Mouse (Mus musculus): ENCODE measurements around the gene Add1. TPM values are rescaled to one million over a fixed set of nuclear protein-coding genes. Genes with fewer than 3 reads are reported as not detected.

Gene Add1
- total and polyA plus RNA-seq, 2 experiments from 2014 or later = 166 to 301 TPM

DNA sequence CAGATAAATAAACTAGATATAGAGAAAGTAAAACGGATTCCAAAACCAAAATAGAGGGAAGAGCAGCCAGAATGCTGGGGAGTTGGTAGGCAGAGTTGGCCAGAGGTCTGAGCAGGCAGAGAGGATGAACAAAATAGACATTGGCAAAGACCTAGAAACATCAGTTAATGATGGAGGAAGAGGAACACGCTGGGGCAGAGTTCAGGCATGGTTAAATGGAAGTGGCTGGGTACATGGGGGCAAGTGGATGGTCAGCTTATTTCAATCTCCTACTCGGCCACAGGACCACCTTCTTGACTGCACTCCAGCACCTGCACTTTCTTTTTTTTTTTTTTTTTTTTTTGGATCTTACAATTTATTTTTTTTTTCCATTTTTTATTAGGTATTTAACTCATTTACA lies 68.5 kb downstream of the Add1 start:
- 94% methylated on average over 3 of the region's 3 CpGs for WGBS
- TF ChIP-seq CTCF (IDR thresholded peaks at IDR 0.05) = no peak
- no peaks in the 10 kb centered on the region for H3K9me3 ChIP-seq (ENCODE audit: low read length)
- no peak overlapping the region for H3K27ac ChIP-seq (ENCODE audit: low read depth, low read length)
- no peak overlapping the region for H3K9ac ChIP-seq (replicated peaks; ENCODE audit: low read length, poor library complexity, severe bottlenecking)
- ATAC-seq (ENCODE audit: low FRiP score) (no peak), DNase-seq (ENCODE audit: low spot score) (no peak)
- H3K27me3 ChIP-seq (ENCODE audit: insufficient read depth, low read length) = no peaks in the 10 kb centered on the region
- H3K4me1 ChIP-seq (ENCODE audit: insufficient read depth, low read length) = no peaks in the 10 kb centered on the region
- H3K4me3 ChIP-seq (ENCODE audit: low read depth, low read length) = no peak overlapping the region
- H3K4me2 ChIP-seq (ENCODE audit: low read depth, low read length, poor library complexity, severe bottlenecking) = no peak overlapping the region
- H3K36me3 ChIP-seq (ENCODE audit: insufficient read depth, low read length) = peaks cover 73% of the 10 kb centered on the region

DNA sequence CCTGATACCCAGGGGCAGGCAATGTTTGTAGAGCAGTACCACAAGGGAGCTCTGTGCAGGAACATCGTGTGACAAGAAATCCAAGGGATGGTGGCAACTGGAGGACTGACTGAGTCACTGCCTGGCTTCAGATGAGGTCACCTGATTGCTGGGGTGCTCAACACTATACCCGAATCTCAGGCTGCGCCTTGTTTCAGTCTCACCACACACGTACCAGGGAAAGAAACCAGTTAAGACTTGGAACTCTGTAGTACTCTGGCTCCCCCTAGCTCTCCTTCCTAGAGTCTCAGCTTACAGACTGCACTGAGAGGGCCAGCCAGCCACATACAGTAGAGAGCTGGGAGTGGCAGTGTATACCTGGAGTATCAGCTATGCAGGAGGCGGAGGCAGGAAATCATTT lies 69.5 kb downstream of the Add1 start:
- no peaks in the 10 kb centered on the region for H3K9me3 ChIP-seq (ENCODE audit: low read length)
- ATAC-seq (ENCODE audit: low FRiP score) = peak; percentile 74; the same call in 1 of the 2 replicates
- 71% methylated on average over 5 of the region's 5 CpGs for WGBS
- peak; percentile 73 for DNase-seq (ENCODE audit: low spot score)
- no peak overlapping the region for H3K27ac ChIP-seq (ENCODE audit: low read depth, low read length)
- no peaks in the 10 kb centered on the region for H3K27me3 ChIP-seq (ENCODE audit: insufficient read depth, low read length)
- H3K4me1 ChIP-seq (ENCODE audit: insufficient read depth, low read length) = no peaks in the 10 kb centered on the region
- no peak overlapping the region for H3K4me3 ChIP-seq (ENCODE audit: low read depth, low read length)
- H3K9ac ChIP-seq (replicated peaks; ENCODE audit: low read length, poor library complexity, severe bottlenecking) = no peak overlapping the region
- TF ChIP-seq CTCF (IDR thresholded peaks at IDR 0.05) = peak; percentile 71
- peaks cover 79% of the 10 kb centered on the region for H3K36me3 ChIP-seq (ENCODE audit: insufficient read depth, low read length)
- H3K4me2 ChIP-seq (ENCODE audit: low read depth, low read length, poor library complexity, severe bottlenecking) = no peak overlapping the region

- 47% methylated on average over 4 of the region's 4 CpGs for WGBS
- ATAC-seq (ENCODE audit: low FRiP score) = no peak
- peak; percentile 79 for TF ChIP-seq CTCF (IDR thresholded peaks at IDR 0.05)
Measured at GRCm38 (mm10) chr5:34647581-34647980, 74.1 kb downstream of the Add1 start.

GRCm38 (mm10) chr5:34652961-34653360 lies 79.5 kb downstream of the Add1 start:
- ATAC-seq (ENCODE audit: low FRiP score) (no peak), DNase-seq (ENCODE audit: low spot score) (no peak)
- 96% methylated on average over 5 of the region's 5 CpGs for WGBS
- H3K27me3 ChIP-seq (ENCODE audit: insufficient read depth, low read length) = no peaks in the 10 kb centered on the region
- no peak overlapping the region for H3K9ac ChIP-seq (replicated peaks; ENCODE audit: low read length, poor library complexity, severe bottlenecking)
- no peak overlapping the region for H3K27ac ChIP-seq (ENCODE audit: low read depth, low read length)
- H3K4me1 ChIP-seq (ENCODE audit: insufficient read depth, low read length) = no peaks in the 10 kb centered on the region
- TF ChIP-seq CTCF (IDR thresholded peaks at IDR 0.05) = no peak
- no peaks in the 10 kb centered on the region for H3K9me3 ChIP-seq (ENCODE audit: low read length)
- no peak overlapping the region for H3K4me3 ChIP-seq (ENCODE audit: low read depth, low read length)
- no peak overlapping the region for H3K4me2 ChIP-seq (ENCODE audit: low read depth, low read length, poor library complexity, severe bottlenecking)
- peaks cover 75% of the 10 kb centered on the region for H3K36me3 ChIP-seq (ENCODE audit: insufficient read depth, low read length)

More at GRCm38 (mm10) chr5:34647581-34647980, 74.1 kb downstream of the Add1 start:
- Histone ChIP-seq H3K27ac (ENCODE audit: low read depth, low read length) (no peak overlapping the region), H3K36me3 (ENCODE audit: insufficient read depth, low read length) (peaks cover 81% of the 10 kb centered on the region), H3K27me3 (ENCODE audit: insufficient read depth, low read length) (no peaks in the 10 kb centered on the region), H3K4me3 (ENCODE audit: low read depth, low read length) (no peak overlapping the region), H3K9ac (replicated peaks; ENCODE audit: low read length, poor library complexity, severe bottlenecking) (no peak overlapping the region), H3K4me1 (ENCODE audit: insufficient read depth, low read length) (no peaks in the 10 kb centered on the region), H3K9me3 (ENCODE audit: low read length) (no peaks in the 10 kb centered on the region), H3K4me2 (ENCODE audit: low read depth, low read length, poor library complexity, severe bottlenecking) (no peak overlapping the region)
- DNase-seq (ENCODE audit: low spot score) = peak; percentile 71

- no peaks in the 10 kb centered on the region for H3K27me3 ChIP-seq (ENCODE audit: insufficient read depth, low read length)
- H3K27ac ChIP-seq (ENCODE audit: low read depth, low read length) = no peak overlapping the region
- no peaks in the 10 kb centered on the region for H3K9me3 ChIP-seq (ENCODE audit: low read length)
- DNase-seq (ENCODE audit: low spot score) (no peak), ATAC-seq (ENCODE audit: low FRiP score) (no peak)
- 88% methylated on average over 9 of the region's 9 CpGs for WGBS
- H3K4me3 ChIP-seq (ENCODE audit: low read depth, low read length) = no peak overlapping the region
- no peak overlapping the region for H3K9ac ChIP-seq (replicated peaks; ENCODE audit: low read length, poor library complexity, severe bottlenecking)
- no peak for TF ChIP-seq CTCF (IDR thresholded peaks at IDR 0.05)
- no peak overlapping the region for H3K4me2 ChIP-seq (ENCODE audit: low read depth, low read length, poor library complexity, severe bottlenecking)
- peaks cover 58% of the 10 kb centered on the region for H3K36me3 ChIP-seq (ENCODE audit: insufficient read depth, low read length)
- H3K4me1 ChIP-seq (ENCODE audit: insufficient read depth, low read length) = peaks cover 4% of the 10 kb centered on the region; the same call in 1 of the 2 replicates
Measured at GRCm38 (mm10) chr5:34654881-34655280, 81.4 kb downstream of the Add1 start.

DNA sequence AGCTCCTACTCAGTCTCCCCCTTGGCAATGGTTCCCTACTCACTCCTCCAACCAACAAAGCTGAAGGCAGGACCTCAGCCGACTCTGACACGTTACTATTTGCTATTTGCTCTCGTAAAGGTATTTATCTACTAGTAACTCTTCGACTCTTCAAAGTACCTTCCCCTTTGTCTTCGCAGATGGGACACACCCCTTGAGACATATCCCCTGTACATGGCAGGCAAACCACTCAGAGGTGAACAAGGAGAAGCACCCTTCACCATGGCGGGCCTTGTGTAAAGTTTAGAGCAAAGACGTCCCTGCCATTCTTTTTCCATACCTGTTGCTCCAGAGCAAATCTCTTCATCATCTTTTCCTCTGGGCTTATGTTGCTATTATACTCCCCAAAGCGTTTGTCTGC lies 84.1 kb downstream of the Add1 start:
- no peaks in the 10 kb centered on the region for H3K9me3 ChIP-seq (ENCODE audit: low read length)
- H3K9ac ChIP-seq (replicated peaks; ENCODE audit: low read length, poor library complexity, severe bottlenecking) = no peak overlapping the region
- 94% methylated on average over 8 of the region's 8 CpGs for WGBS
- ATAC-seq (ENCODE audit: low FRiP score) (no peak), DNase-seq (ENCODE audit: low spot score) (no peak)
- no peak overlapping the region for H3K27ac ChIP-seq (ENCODE audit: low read depth, low read length)
- peaks cover 38% of the 10 kb centered on the region for H3K36me3 ChIP-seq (ENCODE audit: insufficient read depth, low read length)
- peaks cover 4% of the 10 kb centered on the region; the same call in 1 of the 2 replicates for H3K4me1 ChIP-seq (ENCODE audit: insufficient read depth, low read length)
- H3K4me2 ChIP-seq (ENCODE audit: low read depth, low read length, poor library complexity, severe bottlenecking) = no peak overlapping the region
- no peak overlapping the region for H3K4me3 ChIP-seq (ENCODE audit: low read depth, low read length)
- no peak for TF ChIP-seq CTCF (IDR thresholded peaks at IDR 0.05)
- no peaks in the 10 kb centered on the region for H3K27me3 ChIP-seq (ENCODE audit: insufficient read depth, low read length)

Data from midbrain, postnatal 0 days (tissue).